Mouse (Mus musculus): ENCODE data around the gene Ccdc190.
A peak's percentile ranks its signal among the peaks of the same experiment; 100 is the strongest.

Ccdc190 gene

DNA sequence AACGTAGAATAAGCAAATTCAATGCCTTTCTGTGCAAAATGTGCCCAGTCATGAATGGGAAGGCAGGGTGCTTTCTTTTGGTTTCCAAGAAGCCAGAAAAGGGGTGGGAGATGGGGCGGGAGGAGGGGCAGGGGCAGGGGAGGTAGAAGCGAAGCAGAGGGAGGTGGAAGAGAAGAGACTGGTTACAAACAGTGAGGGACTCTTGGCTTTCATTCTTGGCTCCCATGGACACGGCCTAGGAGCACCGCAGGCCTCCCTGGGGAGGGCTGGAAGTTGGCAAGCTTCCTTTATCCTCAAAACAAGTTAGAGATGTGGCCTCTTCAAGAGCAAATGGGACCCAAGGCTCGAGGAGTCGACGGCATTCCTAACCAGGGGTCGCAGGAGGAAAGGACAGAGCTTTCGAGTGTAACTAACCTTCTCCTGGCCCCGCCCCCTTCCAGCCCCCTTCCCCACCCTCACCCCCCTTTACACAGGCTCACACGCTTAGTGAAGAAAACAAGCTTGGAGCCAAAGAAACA lies at the start of gene Ccdc190:
Gene Ccdc190 (plus strand): TSS at position 195 of the 518 bp plus-strand sequence.
- DNase-seq: no peak

DNA sequence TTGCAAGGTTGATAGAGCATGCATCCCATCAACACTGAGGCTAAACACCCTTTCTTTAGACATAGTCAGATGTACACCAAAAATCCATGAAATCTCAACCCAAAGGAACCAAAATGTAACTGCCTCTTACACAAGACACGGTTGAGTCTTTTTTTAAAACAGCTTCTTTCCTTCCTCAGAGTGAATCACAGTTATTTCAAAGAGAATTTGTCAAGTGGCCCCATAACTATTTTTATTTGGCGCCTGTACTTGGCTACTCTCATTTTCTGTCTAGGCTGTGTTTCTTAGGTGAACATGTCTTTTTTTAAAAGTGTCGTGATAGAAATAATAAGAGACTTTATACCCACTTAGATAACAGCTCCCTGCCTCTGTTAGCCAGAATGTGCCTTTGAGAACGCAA lies 49.4 kb upstream of the Ccdc190 start:
- DNase-seq: peak; percentile 30

GRCm38 (mm10) chr1:169880181-169880580 lies 48.3 kb upstream of the Ccdc190 start:
- no peak for DNase-seq

GRCm38 (mm10) chr1:169883081-169883565 lies 45.3 kb upstream of the Ccdc190 start:
- peak; percentile 70 for DNase-seq

DNA sequence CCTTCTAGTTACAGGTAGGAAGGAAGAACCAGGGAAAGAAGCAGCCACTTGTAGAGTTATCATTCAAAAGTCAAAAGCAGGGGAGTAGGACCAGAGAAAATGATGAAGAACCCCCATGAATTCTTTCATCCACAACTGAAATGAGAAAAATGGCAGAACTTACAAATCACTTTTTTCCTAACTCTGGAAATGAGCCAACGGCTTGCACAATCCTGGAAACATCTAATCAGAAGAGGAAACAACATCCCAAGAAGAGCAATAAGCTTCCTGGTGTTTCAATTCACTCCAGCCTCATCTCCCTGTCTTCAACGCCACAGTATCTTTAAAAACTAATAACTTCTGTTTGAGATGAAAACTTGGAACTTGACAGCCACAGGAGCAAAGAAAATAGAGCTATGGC lies 39.2 kb upstream of the Ccdc190 start:
- no peak for DNase-seq

DNA sequence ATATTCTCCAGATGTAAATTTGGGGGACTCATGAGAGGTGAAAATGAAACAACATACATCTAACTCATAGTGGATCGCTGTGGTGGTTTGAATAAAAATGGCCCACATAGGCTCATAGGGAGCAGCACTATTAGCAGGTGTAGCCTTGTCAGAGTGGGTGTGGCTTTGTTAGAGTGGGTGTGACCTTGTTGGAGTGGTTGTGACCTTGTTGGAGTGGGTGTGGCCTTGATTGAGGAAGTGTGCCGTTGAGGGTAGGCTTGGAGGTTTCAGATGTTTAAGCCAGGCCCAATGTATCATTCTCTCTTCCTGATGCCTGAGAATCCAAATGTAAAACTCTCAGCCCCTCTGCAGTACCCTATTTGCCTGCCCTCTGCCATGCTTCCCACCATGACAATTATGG lies 34.5 kb upstream of the Ccdc190 start:
- no peak for DNase-seq

DNA sequence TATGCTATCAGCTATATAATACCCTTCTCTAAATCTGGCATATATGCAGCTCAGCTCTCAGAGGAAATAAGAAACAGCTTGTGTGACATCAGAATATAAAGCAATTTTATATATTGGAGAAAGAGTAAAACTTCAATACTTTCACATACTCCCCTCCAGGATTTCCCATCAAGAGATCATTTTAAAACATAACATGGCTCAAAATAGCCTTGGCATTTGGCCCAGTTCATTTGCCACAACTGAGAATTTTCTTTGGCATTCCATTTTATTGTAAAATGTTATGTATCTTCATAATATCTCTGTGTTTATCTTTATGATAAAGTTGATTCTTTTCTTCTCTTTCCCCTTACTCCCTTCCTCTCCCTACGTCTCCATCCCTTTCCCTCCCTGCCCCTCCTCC lies 32.8 kb upstream of the Ccdc190 start:
- no peak for DNase-seq

DNA sequence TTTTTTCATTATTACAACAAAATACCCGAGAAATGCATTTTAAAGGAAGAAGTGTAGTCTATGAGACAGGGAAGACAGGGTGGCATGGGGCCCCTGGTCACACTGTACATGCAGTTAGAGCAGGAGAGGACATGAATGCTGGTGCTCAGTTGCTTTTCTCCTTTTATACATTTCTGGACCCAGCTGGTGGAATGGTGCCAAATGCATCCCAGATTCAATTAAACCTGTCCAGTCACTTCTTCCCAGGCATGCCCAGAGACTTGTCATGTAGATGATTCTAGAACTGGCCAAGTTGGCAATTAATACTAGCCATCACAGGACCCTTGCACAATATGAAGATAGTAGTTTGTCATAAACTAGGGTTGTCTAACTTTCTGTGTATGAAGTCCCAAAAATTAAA lies 30.5 kb upstream of the Ccdc190 start:
- DNase-seq: no peak

DNA sequence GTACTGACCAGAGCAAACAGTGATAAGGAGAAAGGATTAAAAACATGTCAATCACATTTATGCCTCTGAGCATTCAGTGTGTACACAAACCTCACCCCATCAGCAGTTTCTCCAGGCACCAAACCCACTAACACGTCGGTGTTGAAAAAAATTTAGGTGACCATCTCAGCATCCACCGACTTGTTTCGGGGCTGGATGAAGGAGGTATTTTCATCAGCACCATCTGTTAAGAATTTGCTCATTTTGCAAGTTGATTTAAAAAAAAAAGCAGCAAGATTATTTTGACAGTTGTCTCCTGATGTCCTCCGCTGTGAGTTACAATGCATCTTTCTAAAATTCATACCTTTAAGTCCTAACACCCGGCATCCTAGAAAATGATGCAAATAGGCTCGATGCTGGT lies 29.8 kb upstream of the Ccdc190 start:
- no peak for DNase-seq

- DNase-seq: peak; percentile 31
Measured at GRCm38 (mm10) chr1:169900771-169901336, 27.6 kb upstream of the Ccdc190 start.

GRCm38 (mm10) chr1:169909163-169909562 lies 19.3 kb upstream of the Ccdc190 start:
- no peak for DNase-seq

GRCm38 (mm10) chr1:169909659-169910058 lies 18.8 kb upstream of the Ccdc190 start:
- no peak for DNase-seq

DNA sequence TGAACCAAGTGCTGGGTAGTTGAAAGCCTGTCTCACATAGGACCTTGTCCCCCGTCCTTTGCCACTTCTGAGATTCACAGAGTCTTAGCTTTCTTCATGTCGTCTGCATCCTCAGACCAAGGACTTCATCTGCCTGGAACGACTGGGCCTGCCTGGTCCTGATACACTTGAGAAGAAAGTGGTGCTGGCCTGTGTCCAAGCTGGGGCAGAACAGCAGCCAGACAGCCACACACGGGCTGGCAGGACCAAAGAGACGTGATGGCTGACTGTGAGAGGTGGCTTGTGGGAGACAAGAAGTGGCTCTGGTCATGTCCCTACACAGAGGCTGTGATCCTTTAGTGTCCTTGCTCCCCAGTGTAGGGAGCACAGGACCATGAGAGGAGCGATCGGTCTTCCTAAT lies 17.7 kb upstream of the Ccdc190 start:
- no peak for DNase-seq

GRCm38 (mm10) chr1:169911526-169911925 lies 16.9 kb upstream of the Ccdc190 start:
- no peak for DNase-seq

DNA sequence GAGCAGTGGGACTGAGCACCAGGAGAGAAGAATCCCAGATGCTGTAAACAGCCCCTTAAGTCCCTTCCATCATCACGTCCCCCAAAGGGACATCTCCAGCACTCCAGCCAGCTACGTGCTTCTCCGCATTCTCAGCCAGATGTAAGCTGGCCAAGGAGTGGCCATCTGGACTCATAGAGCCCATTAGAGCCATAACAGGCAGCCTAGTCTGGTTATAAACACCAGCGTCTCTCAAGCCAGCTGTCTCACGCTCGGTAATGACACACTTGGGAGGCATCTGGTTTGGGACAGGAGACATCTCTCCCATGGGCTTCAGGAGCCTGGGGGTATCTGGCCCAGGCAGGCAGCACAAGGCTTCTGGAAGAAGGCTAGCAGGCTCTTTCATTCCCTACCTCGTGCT lies 11.8 kb upstream of the Ccdc190 start:
- DNase-seq: no peak

DNA sequence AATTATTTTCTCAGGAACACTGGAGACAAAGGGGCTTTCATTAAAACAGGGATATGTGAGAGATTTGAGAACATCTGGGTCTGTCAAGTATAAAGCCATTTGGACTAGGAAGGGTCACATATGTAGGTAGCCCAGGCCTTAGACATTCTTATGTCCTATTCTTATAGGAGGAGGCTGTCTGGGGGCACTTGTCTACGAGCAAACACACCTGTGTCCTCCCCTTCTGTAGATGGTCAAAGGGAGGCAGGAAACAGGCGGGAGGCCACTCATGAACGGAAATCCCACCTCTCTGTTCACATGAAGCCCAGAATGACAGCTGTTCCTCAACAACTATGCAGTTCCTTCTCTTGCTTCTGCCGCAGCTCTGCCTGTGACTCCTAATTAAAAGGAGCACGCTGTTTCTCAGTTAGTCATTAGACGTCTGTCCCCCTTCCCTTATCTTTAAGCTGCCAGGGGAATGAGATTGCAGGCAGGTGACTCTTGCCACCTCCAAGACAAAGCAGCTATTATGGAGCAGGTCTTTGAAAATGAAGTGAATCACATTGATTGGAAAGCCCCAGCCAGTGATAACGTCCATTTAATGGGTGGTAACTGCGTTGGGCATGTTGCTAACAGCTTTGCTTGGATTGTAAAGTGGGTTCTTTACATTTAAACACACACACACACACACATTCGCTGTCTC lies 11.2 kb upstream of the Ccdc190 start:
- DNase-seq: no peak

DNA sequence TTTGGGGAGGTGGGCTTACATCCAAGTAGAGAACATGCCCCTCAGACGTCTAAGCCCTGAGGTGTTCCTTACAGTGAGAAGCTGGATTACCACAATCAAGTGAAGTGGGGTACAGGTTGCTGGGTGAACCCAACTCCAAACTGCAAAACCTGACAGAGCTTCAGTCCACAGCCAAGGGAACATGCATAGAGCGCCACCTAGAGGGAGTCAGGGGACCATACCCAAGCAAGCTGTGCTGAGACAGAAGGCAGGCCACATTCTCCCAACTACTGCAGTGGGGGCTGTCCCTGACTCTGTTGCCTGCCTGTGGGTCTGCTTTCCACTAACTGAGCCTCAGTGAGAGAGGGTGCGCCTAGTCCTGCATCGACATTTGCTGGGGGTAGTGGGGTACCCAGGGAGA lies 10.4 kb upstream of the Ccdc190 start:
- DNase-seq: peak; percentile 80

DNA sequence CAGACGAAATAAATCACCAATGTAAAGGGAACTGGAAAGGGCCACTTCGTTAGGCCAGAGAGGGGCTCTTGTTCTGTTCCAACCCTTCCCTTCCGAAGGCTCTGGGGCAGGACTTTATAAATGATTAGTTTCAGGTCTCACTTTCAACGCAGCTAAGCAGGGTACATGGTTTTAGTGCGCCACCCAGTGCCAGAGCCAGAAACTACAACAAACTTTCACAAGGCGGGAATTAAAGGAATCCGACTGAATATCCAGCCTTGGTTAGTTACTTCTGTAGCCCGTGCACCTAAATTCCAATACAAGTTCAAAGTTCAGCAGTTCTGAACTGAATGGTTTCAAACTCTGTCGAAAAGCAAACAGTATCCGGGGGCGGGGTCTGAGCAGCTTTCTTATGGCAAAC lies 9.2 kb upstream of the Ccdc190 start:
- DNase-seq: peak; percentile 71

GRCm38 (mm10) chr1:169921710-169922211 lies 6.7 kb upstream of the Ccdc190 start:
- DNase-seq: peak; percentile 48

DNA sequence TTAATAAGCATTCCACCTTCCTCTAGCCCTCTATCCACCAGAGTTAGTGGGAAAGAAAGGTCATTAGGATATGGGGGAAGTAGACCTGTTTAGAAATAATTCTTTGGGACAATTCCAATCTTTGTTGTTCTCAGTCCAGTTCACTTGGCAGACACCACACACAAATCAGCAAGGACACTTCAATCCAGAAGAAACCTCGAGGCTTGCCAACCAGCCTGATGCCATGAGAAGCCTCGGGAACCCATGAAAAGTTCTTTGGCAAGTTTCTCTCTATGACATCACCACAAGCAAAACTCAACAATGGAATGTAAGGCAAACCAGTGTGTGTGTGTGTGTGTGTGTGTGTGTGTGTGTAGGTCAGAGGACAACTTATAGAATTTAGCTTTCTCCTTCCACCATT lies 3.9 kb upstream of the Ccdc190 start:
- DNase-seq: no peak

DNA sequence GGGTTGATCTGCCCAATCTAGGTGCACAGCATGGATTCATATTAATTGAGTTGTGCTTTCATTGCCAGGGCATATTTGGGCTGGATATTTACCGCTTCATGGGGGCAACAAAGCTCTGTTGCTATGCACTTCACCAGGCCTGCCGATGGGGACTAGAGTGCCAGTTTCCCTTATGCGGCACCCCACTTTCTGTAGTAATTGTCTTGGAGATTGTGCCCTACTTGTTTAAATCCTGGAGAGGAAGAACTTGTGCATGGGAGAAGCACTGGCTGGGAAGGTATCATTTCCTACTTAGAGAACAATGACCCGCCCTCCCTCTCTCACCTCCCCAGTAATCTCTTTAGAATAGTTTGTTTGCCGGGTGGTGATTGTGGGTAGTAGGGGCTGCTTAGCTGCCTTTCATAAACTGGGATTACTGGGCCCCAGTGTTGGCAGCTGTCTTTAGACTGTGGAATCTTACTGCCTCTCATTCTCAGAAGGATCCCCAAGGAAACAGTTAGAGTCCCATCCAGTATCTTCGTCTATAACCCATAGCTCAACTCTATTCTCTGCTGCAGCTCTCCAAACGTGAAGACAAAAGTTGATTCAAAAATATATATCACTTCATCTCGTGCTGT lies 587 bp upstream of the Ccdc190 start:
- DNase-seq: no peak

DNA sequence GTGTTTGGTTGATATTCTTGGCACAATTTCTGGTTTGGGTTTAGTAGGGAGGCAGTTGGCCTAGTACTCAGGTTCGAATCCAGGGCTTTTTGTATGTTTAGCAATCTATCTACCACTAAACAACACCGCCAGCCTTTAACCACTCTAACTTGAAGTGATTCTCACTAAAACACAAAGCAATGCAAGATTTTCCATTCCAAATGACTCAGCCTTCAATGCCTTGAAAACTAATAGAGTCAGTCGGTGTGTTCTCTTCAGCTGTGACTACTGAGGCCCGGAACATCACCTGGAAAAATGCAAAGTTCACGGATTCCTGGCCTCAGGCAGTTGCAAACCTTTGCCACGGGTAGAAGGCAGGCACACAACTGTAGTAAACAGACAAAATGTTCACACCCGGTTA lies 3.2 kb downstream of the Ccdc190 start:
- DNase-seq: no peak

- no peak for DNase-seq
Measured at GRCm38 (mm10) chr1:169932122-169932746, 3.8 kb downstream of the Ccdc190 start.
